Mouse (Mus musculus): ENCODE measurements around the gene Myo10. TPM values are rescaled to one million over a fixed set of nuclear protein-coding genes. Genes with fewer than 3 reads are reported as not detected.

Gene Myo10
- 3.2 and 9.4 TPM in 2 replicates for polyA plus RNA-seq (2012; ENCODE audit: low replicate concordance)

GRCm38 (mm10) chr15:25622200-25622866 lies at the start of gene Myo10:
Myo10 (plus strand) TSS chr15:25622525.

GRCm38 (mm10) chr15:25843086-25843991 lies 221.0 kb downstream of the Myo10 start, which contains the start of gene Retreg1:
Retreg1 (plus strand) TSS chr15:25843180.

Other genes with a start within 250 kb of the Myo10 start
- 16.5 and 71.2 TPM in 2 replicates for gene Basp1, start 208.8 kb upstream of the Myo10 start, polyA plus RNA-seq (2012; ENCODE audit: low replicate concordance)
- gene Retreg1, start 220.7 kb downstream of the Myo10 start, polyA plus RNA-seq (2012; ENCODE audit: low replicate concordance) = 1.6 and 2.3 TPM in 2 replicates

All from leukemia stem cell, adult 10-12 weeks (primary cell).